9 mouse cellular contexts compared by ENCODE assay signal in genomic region chr6:128435474-128435873, GRCm38 (mm10). TPM values are rescaled to one million over a fixed set of nuclear protein-coding genes. Genes with fewer than 3 reads are reported as not detected.
DNase-seq lines count a peak whose midpoint lies in the region; ATAC-seq and TF ChIP-seq lines count a peak whose summit lies in the region.
"Had no signal": no experiment of that assay in that cellular context is flagged by ENCODE, and none has a peak within 500 bp of the region (broad histone marks: within the 10 kb centered on the region; RNA-seq: fewer than 3 reads in every experiment).

No protein-coding gene starts in this region.

- no peak overlapping the region for H3K4me3 ChIP-seq in forebrain, embryonic 11.5 days (ENCODE audit: low read depth, low read length)
- no peak overlapping the region for H3K4me3 ChIP-seq in forebrain, embryonic 13.5 days
- no peak overlapping the region for H3K4me3 ChIP-seq in heart, embryonic 13.5 days
- no peak overlapping the region for H3K4me3 ChIP-seq in midbrain, embryonic 14.5 days (replicated peaks; ENCODE audit: low read depth, low read length)
- H3K4me3 ChIP-seq in intestine, postnatal 0 days (ENCODE audit: low read depth, low read length): no peak overlapping the region

- no peak for TF ChIP-seq CTCF in intestine, postnatal 0 days (IDR thresholded peaks at IDR 0.05; ENCODE audit: low read depth)

- H3K9ac ChIP-seq in forebrain, embryonic 11.5 days (ENCODE audit: low read length): no peak overlapping the region
- H3K9ac ChIP-seq in forebrain, embryonic 13.5 days: no peak overlapping the region
- H3K9ac ChIP-seq in heart, embryonic 13.5 days: peak overlapping the region; percentile 57
- H3K9ac ChIP-seq in midbrain, embryonic 14.5 days (replicated peaks; ENCODE audit: low read length): no peak overlapping the region
- no peak overlapping the region for H3K9ac ChIP-seq in intestine, postnatal 0 days (ENCODE audit: low read depth, low read length)
- H3K9ac ChIP-seq: limb, embryonic 13.5 days had no signal

- peaks cover 46% of the 10 kb centered on the region for H3K36me3 ChIP-seq in forebrain, embryonic 11.5 days (ENCODE audit: control insufficient read depth, insufficient read depth, low read length)
- H3K36me3 ChIP-seq in forebrain, embryonic 13.5 days (ENCODE audit: poor library complexity, severe bottlenecking): peaks cover 61% of the 10 kb centered on the region
- H3K36me3 ChIP-seq in heart, embryonic 13.5 days: peaks cover 61% of the 10 kb centered on the region
- H3K36me3 ChIP-seq in midbrain, embryonic 14.5 days (ENCODE audit: control insufficient read depth, insufficient read depth, low read length): peaks cover 59% of the 10 kb centered on the region
- peaks cover 53% of the 10 kb centered on the region for H3K36me3 ChIP-seq in intestine, postnatal 0 days (ENCODE audit: control insufficient read depth, insufficient read depth)

- H3K4me2 ChIP-seq in forebrain, embryonic 11.5 days (ENCODE audit: low read depth, low read length, severe bottlenecking): no peak overlapping the region
- no peak overlapping the region for H3K4me2 ChIP-seq in forebrain, embryonic 13.5 days
- H3K4me2 ChIP-seq in heart, embryonic 13.5 days: peak overlapping the region; percentile 12; the same call in 1 of the 2 replicates
- H3K4me2 ChIP-seq in midbrain, embryonic 14.5 days (ENCODE audit: low read length): no peak overlapping the region
- no peak overlapping the region for H3K4me2 ChIP-seq in intestine, postnatal 0 days (replicated peaks; ENCODE audit: low read depth)
- H3K4me2 ChIP-seq: limb, embryonic 13.5 days had no signal

- H3K27me3 ChIP-seq in forebrain, embryonic 11.5 days (ENCODE audit: control insufficient read depth, insufficient read depth, low read length): no peaks in the 10 kb centered on the region; the same call in 1 of the 2 replicates
- no peaks in the 10 kb centered on the region for H3K27me3 ChIP-seq in forebrain, embryonic 13.5 days
- H3K27me3 ChIP-seq in heart, embryonic 13.5 days (replicated peaks): no peaks in the 10 kb centered on the region
- no peaks in the 10 kb centered on the region for H3K27me3 ChIP-seq in midbrain, embryonic 14.5 days (ENCODE audit: control insufficient read depth, insufficient read depth, low read length)
- H3K27me3 ChIP-seq in intestine, postnatal 0 days (replicated peaks; ENCODE audit: control insufficient read depth, insufficient read depth, low read length): no peaks in the 10 kb centered on the region
- H3K27me3 ChIP-seq: limb, embryonic 13.5 days had no signal

- 90% methylated on average over 5 of the region's 5 CpGs for WGBS in forebrain, embryonic 11.5 days
- WGBS in forebrain, embryonic 13.5 days: 85% methylated on average over 5 of the region's 5 CpGs
- WGBS in heart, embryonic 13.5 days: 21% methylated on average over 5 of the region's 5 CpGs
- WGBS in midbrain, embryonic 14.5 days: 90% methylated on average over 5 of the region's 5 CpGs
- 57% methylated on average over 5 of the region's 5 CpGs for WGBS in intestine, postnatal 0 days

- H3K27ac ChIP-seq in forebrain, embryonic 11.5 days (ENCODE audit: low read depth, low read length): no peak overlapping the region
- no peak overlapping the region for H3K27ac ChIP-seq in forebrain, embryonic 13.5 days
- H3K27ac ChIP-seq in heart, embryonic 13.5 days (replicated peaks): peak overlapping the region; percentile 81
- H3K27ac ChIP-seq in midbrain, embryonic 14.5 days (replicated peaks; ENCODE audit: low read depth, low read length): no peak overlapping the region
- H3K27ac ChIP-seq in intestine, postnatal 0 days (ENCODE audit: low read depth, low read length): no peak overlapping the region
- H3K27ac ChIP-seq: limb, embryonic 13.5 days had no signal

- ATAC-seq in forebrain, embryonic 11.5 days (replicated peaks; ENCODE audit: low FRiP score): no peak
- no peak for ATAC-seq in forebrain, embryonic 13.5 days
- ATAC-seq in heart, embryonic 13.5 days (ENCODE audit: extremely low read depth, insufficient number of reproducible peaks, low FRiP score, low TSS enrichment): no peak
- ATAC-seq in CD4-positive, CD25-positive, alpha-beta regulatory T cell, adult 4 months: no peak
- ATAC-seq in midbrain, embryonic 14.5 days (ENCODE audit: low FRiP score, low TSS enrichment): no peak
- no peak for ATAC-seq in intestine, postnatal 0 days

- H3K4me1 ChIP-seq in forebrain, embryonic 11.5 days (replicated peaks; ENCODE audit: control insufficient read depth, insufficient read depth, low read length): peaks cover 9% of the 10 kb centered on the region
- H3K4me1 ChIP-seq in forebrain, embryonic 13.5 days: peaks cover 27% of the 10 kb centered on the region
- H3K4me1 ChIP-seq in heart, embryonic 13.5 days: peaks cover 43% of the 10 kb centered on the region
- peaks cover 11% of the 10 kb centered on the region for H3K4me1 ChIP-seq in midbrain, embryonic 14.5 days (ENCODE audit: control insufficient read depth, insufficient read depth, low read length)
- H3K4me1 ChIP-seq in intestine, postnatal 0 days (replicated peaks; ENCODE audit: control insufficient read depth, insufficient read depth, low read length): no peaks in the 10 kb centered on the region; the same call in 1 of the 2 replicates

- peak; percentile 43 for DNase-seq in forebrain, embryonic 11.5 days (ENCODE audit: low spot score)
- peak; percentile 79 for DNase-seq in brain, adult 2 months (ENCODE audit: low read depth, low spot score)
- DNase-seq in lung, postnatal 14 days: peak; percentile 90
- no peak for DNase-seq in midbrain, embryonic 14.5 days

- no peaks in the 10 kb centered on the region for H3K9me3 ChIP-seq in forebrain, embryonic 11.5 days (ENCODE audit: control insufficient read depth, low read length)
- H3K9me3 ChIP-seq in forebrain, embryonic 13.5 days (replicated peaks): no peaks in the 10 kb centered on the region
- H3K9me3 ChIP-seq in heart, embryonic 13.5 days: no peaks in the 10 kb centered on the region
- no peaks in the 10 kb centered on the region for H3K9me3 ChIP-seq in midbrain, embryonic 14.5 days (ENCODE audit: control insufficient read depth, low read length)
- H3K9me3 ChIP-seq in intestine, postnatal 0 days (ENCODE audit: control insufficient read depth): no peaks in the 10 kb centered on the region
- H3K9me3 ChIP-seq: limb, embryonic 13.5 days had no signal

RNA-seq across cellular contexts. Expression of gene Fkbp4, which starts 3.0 kb away (rescaled TPM):
- 601 and 640 TPM in 2 replicates for polyA plus RNA-seq in forebrain, embryonic 11.5 days (2014; fragmentation: Nextera tagmentation; extraction: Ambion mirVana)
- 454 and 497 TPM in 2 replicates for polyA plus RNA-seq in forebrain, embryonic 13.5 days (2015; fragmentation: Nextera tagmentation; extraction: Ambion mirVana)
- polyA plus RNA-seq in heart, embryonic 13.5 days (2015; fragmentation: Nextera tagmentation; extraction: Ambion mirVana): 257 and 288 TPM in 2 replicates
- 10 to 100 TPM; 70.3 to 74.6 TPM for polyA plus RNA-seq in CD4-positive, CD25-positive, alpha-beta regulatory T cell, adult 4 months (2017; shearing (Covaris generic))
- 313 and 363 TPM in 2 replicates for polyA plus RNA-seq in midbrain, embryonic 14.5 days (2014; fragmentation: Nextera tagmentation; extraction: Ambion mirVana)
- polyA plus RNA-seq in intestine, postnatal 0 days (2015; fragmentation: Nextera tagmentation; extraction: Ambion mirVana): 113 and 116 TPM in 2 replicates

RNA-seq across cellular contexts. Expression of gene Itfg2, which starts 10.7 kb away (rescaled TPM):
- polyA plus RNA-seq in forebrain, embryonic 11.5 days (2014; fragmentation: Nextera tagmentation; extraction: Ambion mirVana): 34.6 and 35.3 TPM in 2 replicates
- polyA plus RNA-seq in forebrain, embryonic 13.5 days (2015; fragmentation: Nextera tagmentation; extraction: Ambion mirVana): 35.2 and 38.1 TPM in 2 replicates
- 28.6 and 30.6 TPM in 2 replicates for polyA plus RNA-seq in heart, embryonic 13.5 days (2015; fragmentation: Nextera tagmentation; extraction: Ambion mirVana)
- polyA plus RNA-seq in CD4-positive, CD25-positive, alpha-beta regulatory T cell, adult 4 months (2017; shearing (Covaris generic)): 10 to 100 TPM; 24.5 to 37.1 TPM
- 42.1 and 43.3 TPM in 2 replicates for polyA plus RNA-seq in midbrain, embryonic 14.5 days (2014; fragmentation: Nextera tagmentation; extraction: Ambion mirVana)
- polyA plus RNA-seq in intestine, postnatal 0 days (2015; fragmentation: Nextera tagmentation; extraction: Ambion mirVana): 9.4 and 11.9 TPM in 2 replicates

RNA-seq across cellular contexts. Expression of gene Nrip2, which starts 36.4 kb away (rescaled TPM):
- polyA plus RNA-seq in forebrain, embryonic 11.5 days (2014; fragmentation: Nextera tagmentation; extraction: Ambion mirVana): 2.7 and 3.8 TPM in 2 replicates
- polyA plus RNA-seq in forebrain, embryonic 13.5 days (2015; fragmentation: Nextera tagmentation; extraction: Ambion mirVana): 3.8 and 5.2 TPM in 2 replicates
- polyA plus RNA-seq in heart, embryonic 13.5 days (2015; fragmentation: Nextera tagmentation; extraction: Ambion mirVana): 2.2 and 2.3 TPM in 2 replicates
- polyA plus RNA-seq in CD4-positive, CD25-positive, alpha-beta regulatory T cell, adult 4 months (2017; shearing (Covaris generic)): 1 to 10 TPM; 1.5 to 2.2 TPM
- 8.8 and 10.1 TPM in 2 replicates for polyA plus RNA-seq in midbrain, embryonic 14.5 days (2014; fragmentation: Nextera tagmentation; extraction: Ambion mirVana)
- polyA plus RNA-seq in intestine, postnatal 0 days (2015; fragmentation: Nextera tagmentation; extraction: Ambion mirVana): 2.3 and 3.4 TPM in 2 replicates
